Mouse (Mus musculus) thymus, adult 2 months (tissue): Measurements from ENCODE around the gene Cog8.

ENCODE experiments used
- CTCF ChIP-seq: fragments of 200-500 bp; IDR thresholded peaks from 2 replicates; pipeline ENCODE4 v1.5.1; 2012; ENCODE audit warnings: mild to moderate bottlenecking, control low read depth, low read length, moderate library complexity, borderline replicate concordance; ENCODE audit not compliant: control insufficient read depth, poor library complexity, insufficient read depth; ENCODE audit errors: extremely low read depth
- POLR2A ChIP-seq: fragments of 200-500 bp; IDR thresholded peaks from 2 replicates; pipeline ENCODE4 v1.6.1; 2012; ENCODE audit warnings: mild to moderate bottlenecking, low read length, control low read depth, moderate library complexity; ENCODE audit not compliant: control insufficient read depth, poor library complexity, insufficient read depth; ENCODE audit errors: extremely low read depth

- TF ChIP-seq POLR2A (no peak), CTCF (no peak)
Observed at GRCm38 (mm10) chr8:106999068-106999467, 57.4 kb downstream of the Cog8 start.
